Mouse (Mus musculus) left cerebral cortex, postnatal 10 days (tissue): Measurements from ENCODE around the gene Gm10447. TPM values are rescaled to one million over a fixed set of nuclear protein-coding genes. Genes with fewer than 3 reads are reported as not detected.
A peak's percentile ranks its signal among the peaks of the same experiment; 100 is the strongest.

Experiments
- DNase-seq, 2 experiments: peaks; one replicate each; pipeline ENCODE4 v3.0.0; 2021 to 2022; ENCODE audit warnings: low spot score in 2 of 2, mixed read lengths in 1 of 2; ENCODE audit errors: extremely low spot score in 1 of 2
- intact Hi-C: fragments of 180-260 bp; cut with DNase I; formaldehyde crosslinking; loops from one replicate; pipeline ENCODE4 v1.15.1; 2025
- microRNA-seq: library from miRNA; unstranded; fragments of <30 nt; microRNA quantifications from one replicate; pipeline ENCODE4 v1.2.0, GENCODE M21; 2022
- total RNA-seq, 2 experiments: library from RNA; stranded (reverse); gene quantifications; 2 replicates each; pipeline ENCODE4 v1.2.3; 2021

The Gm10447 gene
- total RNA-seq, 2 experiments from 2014 or later, result not detected

GRCm38 (mm10) chr11:53424826-53425225 is 32.1 kb downstream of the Gm10447 start:
- peak in 1 of 2 experiments; percentile 57 for DNase-seq
- intact Hi-C loops, result no loop called here

- DNase-seq, result no peak
- intact Hi-C loops, result no loop called here
These were observed 33.9 kb downstream of the Gm10447 start, which contains the start of gene Leap2 for GRCm38 (mm10) chr11:53423036-53423435. TSS of gene Leap2 (minus strand) at chr11:53423170.

GRCm38 (mm10) chr11:53418048-53418447 is 38.9 kb downstream of the Gm10447 start:
- intact Hi-C loops, result no loop called here
- no peak for DNase-seq

GRCm38 (mm10) chr11:53413871-53414270 is 43.0 kb downstream of the Gm10447 start:
- intact Hi-C loops, result loop anchor here (5.0 kb wide), 1 partner anchor 37 kb away; no protein-coding TSS in a partner anchor

GRCm38 (mm10) chr11:53411738-53412137 is 45.2 kb downstream of the Gm10447 start:
- intact Hi-C loops, result loop anchor here (5.0 kb wide), 1 partner anchor 34 kb away; no protein-coding TSS in a partner anchor
- no peak for DNase-seq

More at GRCm38 (mm10) chr11:53413871-53414270, 43.0 kb downstream of the Gm10447 start:
- DNase-seq, result no peak

Small RNA genes within 50 kb of the gene (microRNA-seq; reads per million reads assigned to microRNA genes)
- not detected for gene Mir6920

Other genes starting within 250 kb of the Gm10447 start
- 100 to 1,000 TPM; 188 to 192 TPM for gene Hspa4, start 156.7 kb downstream of the Gm10447 start, total RNA-seq
- 10 to 100 TPM in 1 of 2 experiments, 1 to 10 TPM in 1; 8.4 to 11.1 TPM for gene Zcchc10, start 132.4 kb downstream of the Gm10447 start, total RNA-seq
- gene Aff4, start 106.3 kb downstream of the Gm10447 start, total RNA-seq, result 100 to 1,000 TPM; 172 to 173 TPM
- gene Leap2, start 33.9 kb downstream of the Gm10447 start, total RNA-seq, result not detected
- 100 to 1,000 TPM; 560 to 578 TPM for gene Uqcrq, start 26.3 kb downstream of the Gm10447 start, total RNA-seq
- 1 to 10 TPM in 1 of 2 experiments, under 1 TPM in 1; 0.58 to 1.5 TPM for gene Gdf9, start 26.1 kb downstream of the Gm10447 start, total RNA-seq
- gene Shroom1, start 95 bp upstream of the Gm10447 start, total RNA-seq, result 1 to 10 TPM; 3.4 to 4.5 TPM
- gene Gm9837, start 13.4 kb upstream of the Gm10447 start, total RNA-seq, result not detected
- 1 to 10 TPM; 1.1 to 2.1 TPM for gene Gm9945, start 23.1 kb upstream of the Gm10447 start, total RNA-seq
- 10 to 100 TPM; 43.8 to 50.1 TPM for gene Sowaha, start 23.2 kb upstream of the Gm10447 start, total RNA-seq
- gene Sept8, start 62.1 kb upstream of the Gm10447 start, total RNA-seq, result 100 to 1,000 TPM; 111 to 124 TPM
- gene Kif3a, start 110.3 kb upstream of the Gm10447 start, total RNA-seq, result 100 to 1,000 TPM; 164 to 169 TPM
- gene Il4, start 161.6 kb upstream of the Gm10447 start, total RNA-seq, result not detected
- not detected for gene Il13, start 177.6 kb upstream of the Gm10447 start, total RNA-seq